Mouse (Mus musculus) cortical plate, adult 2 months (tissue): ENCODE measurements around the gene Copa.

Source experiments
- CTCF ChIP-seq: fragments of 200-500 bp; IDR thresholded peaks from 2 replicates; pipeline ENCODE4 v1.5.1; 2011; ENCODE audit warnings: mild to moderate bottlenecking, control low read depth, low read length; ENCODE audit not compliant: insufficient read depth; ENCODE audit errors: extremely low read depth
- POLR2A ChIP-seq: fragments of 200-500 bp; IDR thresholded peaks from 2 replicates; pipeline ENCODE4 v1.6.1; 2011; ENCODE audit warnings: mild to moderate bottlenecking, low read length, control low read depth; ENCODE audit not compliant: insufficient read depth; ENCODE audit errors: extremely low read depth

DNA sequence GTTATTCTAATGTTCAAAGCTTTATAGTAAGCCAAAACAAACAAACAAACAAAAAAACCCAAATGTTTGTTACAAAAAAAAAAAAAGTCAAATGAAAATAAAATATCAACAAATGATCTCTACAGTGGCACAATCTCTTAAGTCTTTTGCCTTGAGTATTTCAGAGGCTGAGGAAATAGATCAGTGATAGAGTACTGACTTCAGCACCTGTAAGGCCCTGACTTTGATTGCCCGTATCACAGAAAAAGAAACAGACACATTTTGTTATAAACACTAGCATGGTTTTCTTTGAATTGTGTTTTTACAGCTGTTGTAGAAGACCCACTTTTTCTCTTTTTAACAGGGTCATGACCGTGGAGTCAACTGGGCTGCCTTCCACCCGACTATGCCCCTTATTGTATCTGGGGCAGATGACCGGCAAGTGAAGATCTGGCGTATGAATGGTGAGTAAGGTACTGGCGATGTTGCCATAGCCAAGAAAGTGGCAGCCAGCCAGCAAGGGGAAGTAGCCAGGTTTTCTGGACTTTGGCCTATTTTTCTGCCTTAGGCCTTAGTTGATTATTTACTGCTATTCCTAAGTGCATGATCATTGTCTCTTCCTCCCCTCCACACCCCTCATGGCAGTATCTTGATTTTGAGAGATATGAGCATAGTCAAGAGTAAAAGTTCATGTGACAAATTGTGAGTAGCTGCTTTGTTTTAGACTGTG, 17.1 kb downstream of the Copa start:
- TF ChIP-seq CTCF (no peak), POLR2A (no peak)
